Mouse (Mus musculus) forebrain, embryonic 11.5 days (tissue): ENCODE measurements at regions not wholly inside any gene's neighbourhood (a gene's known extent, or its start where the extent isn't known, plus 50 kb on each side); places are given as distances from the start of the nearest gene placed in this dataset.

Experiments used
- ATAC-seq: fragments of 200-750 bp; cut with Nextera tagmentation; replicated peaks from 2 replicates; pipeline ENCODE4 v1.8.0; 2017; ENCODE audit warnings: moderate TSS enrichment; ENCODE audit not compliant: low FRiP score
- DNase-seq: peaks from one replicate; pipeline ENCODE4 v3.0.0-alpha.2; 2017; ENCODE audit warnings: low spot score
- H3K27ac ChIP-seq: fragments of 300-500 bp; sonication (generic); 2 replicates; pipeline ENCODE4 v1.5.1; 2014; ENCODE audit warnings: low read depth, low read length
- H3K27me3 ChIP-seq: fragments of 300-500 bp; sonication (generic); 2 replicates; pipeline ENCODE4 v1.6.1; 2014; ENCODE audit warnings: mild to moderate bottlenecking, low read length, mixed read lengths; ENCODE audit not compliant: control insufficient read depth, insufficient read depth
- H3K36me3 ChIP-seq: fragments of 300-500 bp; sonication (generic); 2 replicates; pipeline ENCODE4 v1.6.1; 2014; ENCODE audit warnings: mild to moderate bottlenecking, low read length, moderate library complexity, mixed read lengths; ENCODE audit not compliant: control insufficient read depth, insufficient read depth
- H3K4me1 ChIP-seq: fragments of 300-500 bp; sonication (generic); replicated peaks from 2 replicates; pipeline ENCODE4 v1.6.1; 2014; ENCODE audit warnings: low read length, mixed read lengths; ENCODE audit not compliant: control insufficient read depth, insufficient read depth
- H3K4me2 ChIP-seq: fragments of 300-500 bp; sonication (generic); 2 replicates; pipeline ENCODE4 v1.6.1; 2014; ENCODE audit warnings: low read depth, mild to moderate bottlenecking, low read length, moderate library complexity, mixed read lengths; ENCODE audit not compliant: severe bottlenecking
- H3K4me3 ChIP-seq: fragments of 300-500 bp; sonication (generic); 2 replicates; pipeline ENCODE4 v1.5.1; 2014; ENCODE audit warnings: low read depth, low read length
- H3K9ac ChIP-seq: fragments of 300-500 bp; sonication (generic); 2 replicates; pipeline ENCODE4 v1.6.1; 2014; ENCODE audit warnings: low read length
- H3K9me3 ChIP-seq: fragments of 300-500 bp; sonication (generic); 2 replicates; pipeline ENCODE4 v1.6.1; 2016; ENCODE audit warnings: low read length, mixed read lengths; ENCODE audit not compliant: control insufficient read depth
- WGBS: fragments of 180-500 bp; shearing (Covaris S2); extraction: QIAGEN DNeasy Blood & Tissue Kit; methylation state at CpG from one replicate; pipeline ENCODE4 v1.1.7; 2014; 5-methylcytosine and 5-hydroxymethylcytosine counted together

DNA sequence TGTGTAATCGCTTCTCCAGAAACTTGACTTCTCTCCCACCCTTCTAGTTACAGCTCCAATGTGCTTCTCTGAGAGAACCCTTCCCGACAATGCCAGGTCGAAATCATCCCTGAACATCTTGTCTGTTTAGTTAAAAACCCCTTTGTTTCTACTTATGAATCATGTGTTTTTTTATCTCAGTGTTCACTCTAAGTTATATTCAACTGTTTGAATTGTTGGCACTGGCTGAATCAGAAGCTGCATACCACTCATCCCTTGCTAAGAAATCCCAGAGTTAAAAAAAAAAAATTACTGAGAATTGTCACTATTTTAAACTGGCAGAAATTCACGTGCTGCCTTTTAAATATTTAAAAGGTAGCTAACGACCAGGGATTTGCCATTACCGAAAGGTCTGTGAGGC, 116.3 kb upstream of the Klf6 start:
- ATAC-seq (no peak), DNase-seq (no peak)
- H3K4me1 ChIP-seq: no peaks in the 10 kb centered on the region
- H3K9me3 ChIP-seq: no peaks in the 10 kb centered on the region
- H3K4me2 ChIP-seq: no peak overlapping the region
- H3K27me3 ChIP-seq: no peaks in the 10 kb centered on the region
- H3K27ac ChIP-seq: no peak overlapping the region
- no peaks in the 10 kb centered on the region for H3K36me3 ChIP-seq
- 85% methylated on average over 6 of the region's 6 CpGs for WGBS
- H3K4me3 ChIP-seq: no peak overlapping the region
- H3K9ac ChIP-seq: no peak overlapping the region

DNA sequence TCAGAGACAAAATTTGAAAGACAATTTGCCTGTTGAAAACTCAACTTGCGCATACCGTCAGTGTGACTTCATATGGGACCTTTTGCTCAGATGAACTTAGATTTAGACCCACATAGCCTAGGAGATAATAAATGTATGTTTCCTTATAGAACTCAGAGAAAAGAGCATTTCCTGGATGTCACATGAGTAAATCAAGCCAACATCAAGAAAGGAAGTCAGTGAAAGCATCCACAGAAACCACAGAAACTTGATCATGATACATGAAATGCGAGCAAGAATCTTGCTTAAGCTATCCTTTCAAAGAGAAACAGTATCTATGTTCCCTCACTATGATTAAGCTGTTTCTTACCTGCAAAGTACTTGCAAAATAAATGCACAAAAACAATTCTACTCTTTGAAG, 104.1 kb upstream of the Klf6 start:
- H3K9ac ChIP-seq: no peak overlapping the region

DNA sequence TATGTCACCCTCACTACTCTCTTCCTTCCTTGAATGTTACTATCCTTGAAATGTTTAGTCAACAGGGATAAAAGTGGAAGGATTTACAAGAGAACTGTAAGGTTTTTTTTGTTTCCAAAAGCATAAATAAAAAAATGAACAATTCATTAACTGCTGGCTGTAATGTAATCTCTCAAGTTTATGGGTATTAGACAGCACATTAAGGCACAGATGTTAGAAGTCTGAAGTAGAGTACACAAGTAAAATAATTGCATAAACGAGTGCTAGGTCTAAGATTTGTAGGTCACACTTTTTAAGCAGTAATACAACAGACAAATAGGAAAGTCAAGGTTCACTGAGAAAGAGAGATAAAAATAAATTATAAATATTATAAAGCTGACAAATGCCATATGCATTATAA, 103.3 kb upstream of the Klf6 start:
- H3K4me1 ChIP-seq: no peaks in the 10 kb centered on the region
- ATAC-seq (no peak), DNase-seq (no peak)
- H3K27ac ChIP-seq: no peak overlapping the region
- H3K9ac ChIP-seq: no peak overlapping the region
- H3K36me3 ChIP-seq: no peaks in the 10 kb centered on the region
- WGBS: 90% methylated on average over 1 of the region's 1 CpGs
- no peaks in the 10 kb centered on the region for H3K9me3 ChIP-seq
- no peaks in the 10 kb centered on the region for H3K27me3 ChIP-seq
- no peak overlapping the region for H3K4me2 ChIP-seq
- H3K4me3 ChIP-seq: no peak overlapping the region

More for the DNA sequence above, 104.1 kb upstream of the Klf6 start:
- DNase-seq: no peak
- no peak for ATAC-seq
- Histone ChIP-seq H3K4me3 (no peak overlapping the region), H3K4me1 (no peaks in the 10 kb centered on the region), H3K4me2 (no peak overlapping the region), H3K27me3 (no peaks in the 10 kb centered on the region), H3K9me3 (no peaks in the 10 kb centered on the region), H3K36me3 (no peaks in the 10 kb centered on the region), H3K27ac (no peak overlapping the region)
- 91% methylated on average over 3 of the region's 3 CpGs for WGBS

DNA sequence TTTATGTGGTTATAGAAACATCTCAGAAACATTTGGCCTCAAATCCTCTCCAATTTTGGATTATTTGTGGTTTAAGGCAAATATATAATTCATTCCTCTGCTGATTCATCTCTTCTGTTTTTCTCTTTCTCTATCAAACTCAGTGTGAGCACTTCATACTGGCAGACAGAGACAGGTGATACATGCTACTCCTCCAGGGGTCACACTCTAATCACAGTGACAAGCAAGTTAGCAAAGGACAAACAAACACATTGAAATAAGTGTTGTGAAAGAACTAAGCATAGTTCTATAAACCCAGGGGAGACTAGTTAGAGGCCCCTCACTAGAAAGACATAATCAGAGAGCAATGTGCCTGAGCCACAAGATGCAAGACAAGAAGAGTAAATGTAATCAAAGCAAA, 101.3 kb upstream of the Klf6 start:
- Histone ChIP-seq H3K4me2 (no peak overlapping the region), H3K36me3 (no peaks in the 10 kb centered on the region), H3K27me3 (no peaks in the 10 kb centered on the region), H3K4me1 (no peaks in the 10 kb centered on the region), H3K27ac (no peak overlapping the region), H3K9ac (no peak overlapping the region), H3K9me3 (no peaks in the 10 kb centered on the region), H3K4me3 (no peak overlapping the region)
- no peak for DNase-seq
- no peak for ATAC-seq

- WGBS: 88% methylated on average over 6 of the region's 6 CpGs
Observed at GRCm38 (mm10) chr13:5766394-5766793, 94.9 kb upstream of the Klf6 start.

DNA sequence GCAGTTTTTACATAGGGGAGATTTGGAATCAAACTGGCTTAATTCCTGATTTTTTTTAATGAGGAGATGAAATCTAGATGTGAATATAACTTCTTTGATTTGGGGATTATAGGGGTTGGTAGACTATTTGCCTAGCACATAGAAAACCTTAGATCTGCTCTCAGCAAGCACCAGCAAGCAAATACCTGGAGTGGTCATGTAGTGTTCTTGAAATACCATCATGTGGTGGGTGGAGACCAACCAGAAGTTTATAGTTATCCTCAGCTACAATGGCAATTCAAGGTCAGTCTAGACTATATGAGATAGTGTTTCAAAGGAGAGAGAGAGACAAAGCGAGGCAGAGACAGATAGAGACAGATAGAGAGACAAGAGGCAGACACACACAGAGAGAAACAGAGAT, 94.1 kb upstream of the Klf6 start:
- H3K36me3 ChIP-seq: no peaks in the 10 kb centered on the region
- DNase-seq: no peak
- WGBS: 100% methylated on average over 1 of the region's 1 CpGs
- no peak overlapping the region for H3K27ac ChIP-seq
- no peak overlapping the region for H3K4me2 ChIP-seq
- H3K9me3 ChIP-seq: no peaks in the 10 kb centered on the region
- H3K4me1 ChIP-seq: no peaks in the 10 kb centered on the region
- H3K4me3 ChIP-seq: no peak overlapping the region
- H3K9ac ChIP-seq: no peak overlapping the region
- no peaks in the 10 kb centered on the region for H3K27me3 ChIP-seq
- ATAC-seq: no peak

More at GRCm38 (mm10) chr13:5766394-5766793, 94.9 kb upstream of the Klf6 start:
- no peaks in the 10 kb centered on the region for H3K4me1 ChIP-seq
- no peak for DNase-seq
- H3K9me3 ChIP-seq: no peaks in the 10 kb centered on the region
- no peak overlapping the region for H3K9ac ChIP-seq
- no peak for ATAC-seq
- H3K36me3 ChIP-seq: no peaks in the 10 kb centered on the region
- H3K27ac ChIP-seq: no peak overlapping the region
- no peaks in the 10 kb centered on the region for H3K27me3 ChIP-seq
- no peak overlapping the region for H3K4me2 ChIP-seq
- no peak overlapping the region for H3K4me3 ChIP-seq

DNA sequence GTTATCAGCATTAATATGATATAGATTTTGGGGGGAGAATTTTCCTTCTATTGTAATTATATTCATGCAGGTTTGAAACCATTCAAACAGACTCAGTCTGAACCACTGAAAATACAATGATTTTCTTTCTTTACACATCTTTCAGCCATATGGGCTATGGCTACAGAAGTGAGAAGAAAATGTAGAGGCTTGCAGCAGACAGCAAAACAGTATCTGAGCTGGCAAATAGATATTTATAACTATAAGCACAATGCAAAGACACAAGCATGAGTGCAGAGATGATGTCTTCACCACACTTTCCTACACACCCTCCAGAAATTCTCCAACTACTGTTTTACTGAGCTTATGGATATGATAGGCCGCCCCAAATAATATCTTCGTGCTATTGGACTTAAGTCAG, 92.6 kb upstream of the Klf6 start:
- Histone ChIP-seq H3K27me3 (no peaks in the 10 kb centered on the region), H3K27ac (no peak overlapping the region), H3K9me3 (no peaks in the 10 kb centered on the region), H3K9ac (no peak overlapping the region), H3K4me3 (no peak overlapping the region), H3K36me3 (no peaks in the 10 kb centered on the region), H3K4me2 (no peak overlapping the region), H3K4me1 (no peaks in the 10 kb centered on the region)
- WGBS: 90% methylated on average over 2 of the region's 2 CpGs
- ATAC-seq: no peak
- DNase-seq: no peak

DNA sequence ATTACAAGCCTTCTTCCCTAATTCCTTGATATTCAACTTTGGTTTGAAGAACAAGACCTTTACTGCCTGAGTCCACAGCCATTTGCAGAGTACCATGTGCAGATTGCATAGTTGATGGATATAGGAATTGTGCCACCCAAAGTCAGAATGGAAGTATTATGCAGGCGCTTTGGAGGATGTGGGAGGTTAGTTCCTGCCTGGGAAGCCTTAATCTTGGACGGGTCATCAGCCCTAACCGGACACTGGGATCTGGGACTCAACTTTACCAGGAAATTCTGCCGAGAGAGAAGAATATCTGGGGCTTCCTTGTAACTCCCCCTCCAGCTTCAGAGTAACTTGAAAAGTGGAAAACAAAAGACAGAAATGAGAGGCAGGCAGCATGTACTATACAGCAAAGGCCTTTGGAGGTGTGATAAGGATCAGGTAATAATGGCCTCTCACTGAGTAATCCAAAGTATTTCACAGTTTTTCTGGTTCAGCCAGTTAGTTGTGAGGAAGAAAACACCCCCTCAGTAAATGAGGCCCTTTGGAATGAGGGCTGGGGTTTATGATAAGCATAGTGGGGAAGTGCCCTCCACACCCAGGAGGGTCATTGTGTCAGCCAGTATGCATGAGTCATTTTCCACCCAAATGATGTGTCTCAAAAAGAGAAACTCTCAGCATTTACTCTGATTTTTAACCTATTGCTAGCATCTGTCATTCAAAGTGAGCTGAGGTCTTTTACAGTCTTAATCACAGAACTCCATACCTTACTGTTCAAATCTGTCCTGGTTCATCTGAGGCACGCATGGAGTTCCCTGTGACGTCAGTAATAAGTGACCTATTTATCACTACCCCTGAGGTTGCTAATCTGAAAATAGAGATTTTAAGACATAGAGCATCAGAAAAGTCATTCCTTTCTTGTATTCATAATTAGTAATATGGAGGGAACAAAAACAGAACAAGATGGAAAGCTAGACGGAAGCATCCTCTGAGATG, 91.7 kb upstream of the Klf6 start:
- Histone ChIP-seq H3K36me3 (no peaks in the 10 kb centered on the region), H3K4me1 (no peaks in the 10 kb centered on the region), H3K4me3 (no peak overlapping the region), H3K4me2 (no peak overlapping the region), H3K9ac (no peak overlapping the region), H3K9me3 (no peaks in the 10 kb centered on the region), H3K27ac (no peak overlapping the region), H3K27me3 (no peaks in the 10 kb centered on the region)
- WGBS: 85% methylated on average over 7 of the region's 7 CpGs
- DNase-seq (no peak), ATAC-seq (no peak)

DNA sequence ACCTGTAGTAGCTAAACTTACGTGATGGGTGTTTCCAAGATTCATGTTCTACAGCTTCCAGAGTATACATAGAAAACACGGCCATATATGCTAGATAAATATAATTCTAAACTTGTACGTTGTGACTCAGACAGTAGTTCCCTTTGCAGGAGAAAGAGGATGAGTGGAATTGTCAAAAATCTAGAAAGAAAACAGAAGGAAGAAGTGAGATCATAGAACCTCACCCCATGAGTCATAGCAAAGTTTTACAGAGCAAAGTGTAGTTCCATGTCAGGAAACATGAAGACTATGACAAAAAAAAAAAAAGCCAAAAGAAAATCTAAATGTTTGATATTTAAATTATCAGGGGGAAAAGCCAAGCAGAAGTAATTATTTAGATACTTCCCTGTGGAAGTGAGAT, 87.5 kb upstream of the Klf6 start:
- Histone ChIP-seq H3K9ac (no peak overlapping the region), H3K4me3 (no peak overlapping the region), H3K27ac (no peak overlapping the region), H3K4me2 (no peak overlapping the region), H3K4me1 (no peaks in the 10 kb centered on the region), H3K27me3 (no peaks in the 10 kb centered on the region), H3K9me3 (no peaks in the 10 kb centered on the region), H3K36me3 (no peaks in the 10 kb centered on the region)
- ATAC-seq: no peak
- DNase-seq: no peak
- 89% methylated on average over 3 of the region's 3 CpGs for WGBS
